Mouse (Mus musculus) liver, postnatal 0 days (tissue): ENCODE results near the gene Pex19.

Experiments used
- CTCF ChIP-seq: sonication (generic); IDR thresholded peaks from 2 replicates; pipeline ENCODE4 v1.5.1; 2016; ENCODE audit warnings: antibody characterized with exemption, low read depth
- EP300 ChIP-seq: IDR thresholded peaks from 2 replicates; pipeline ENCODE4 v1.6.1; 2016; ENCODE audit warnings: antibody characterized with exemption, low read depth, mild to moderate bottlenecking

- no peak for TF ChIP-seq CTCF
- no peak for TF ChIP-seq EP300
Measured at GRCm38 (mm10) chr1:172160508-172160907, 34.0 kb downstream of the Pex19 start.
